Mouse (Mus musculus) skeletal muscle tissue, adult 2 months (tissue): Measurements from ENCODE around the gene Mief2.

Experiments used
- DNase-seq: peaks from one replicate; pipeline ENCODE4 v3.0.0-alpha.2; 2012; ENCODE audit warnings: low read depth, low spot score

The Mief2 gene

DNA sequence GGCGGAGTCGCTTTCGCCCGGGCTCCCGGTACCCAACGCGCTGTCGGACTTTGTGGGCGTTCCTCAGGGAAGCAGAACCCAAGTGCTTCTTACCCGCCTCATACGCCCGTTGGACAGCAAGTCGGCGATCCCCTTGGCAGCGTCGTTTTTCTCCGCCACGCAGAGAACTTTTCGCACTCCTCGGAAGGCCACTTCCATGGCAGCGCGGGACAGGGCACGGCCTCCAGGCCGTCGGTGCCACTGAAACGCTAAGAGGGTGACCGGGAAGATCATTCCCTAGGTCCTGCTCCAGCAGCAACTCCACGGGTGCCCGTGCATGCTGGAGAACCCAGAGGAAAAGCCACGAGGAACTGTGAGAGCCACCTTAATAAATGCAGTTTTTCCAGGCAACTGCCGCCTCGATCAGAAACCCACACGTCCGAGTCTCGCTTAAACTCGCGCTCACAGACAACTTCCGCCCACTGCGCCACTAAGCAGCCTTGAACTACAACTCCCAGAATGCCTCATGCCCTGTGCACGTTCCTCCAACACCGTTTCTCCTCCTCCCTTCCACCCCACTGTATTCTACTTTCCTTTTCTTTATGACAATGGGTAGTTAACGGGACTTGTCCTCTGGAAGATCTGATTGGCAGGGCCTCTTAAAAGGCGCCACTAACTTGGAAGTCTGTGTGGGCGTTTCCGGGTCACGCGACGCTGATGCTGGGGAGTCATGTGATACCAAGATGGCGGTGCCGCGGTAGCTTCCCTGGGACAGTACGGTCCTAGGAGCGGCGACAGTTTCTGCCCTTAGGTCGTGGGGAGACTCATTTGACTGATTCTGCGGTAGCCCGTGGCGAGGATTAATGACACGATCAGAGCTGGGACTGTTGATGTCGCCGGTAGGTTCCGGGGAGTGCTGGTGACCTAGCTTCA, 48.9 kb downstream of the Mief2 start, which contains the start of the genes Top3a and Smcr8:
Gene Top3a, minus strand, starts transcription at position 537 of the 912 bp plus-strand sequence.
Gene Smcr8, plus strand, starts transcription at position 696 of the 912 bp plus-strand sequence.
- DNase-seq: peak; percentile 86

DNA sequence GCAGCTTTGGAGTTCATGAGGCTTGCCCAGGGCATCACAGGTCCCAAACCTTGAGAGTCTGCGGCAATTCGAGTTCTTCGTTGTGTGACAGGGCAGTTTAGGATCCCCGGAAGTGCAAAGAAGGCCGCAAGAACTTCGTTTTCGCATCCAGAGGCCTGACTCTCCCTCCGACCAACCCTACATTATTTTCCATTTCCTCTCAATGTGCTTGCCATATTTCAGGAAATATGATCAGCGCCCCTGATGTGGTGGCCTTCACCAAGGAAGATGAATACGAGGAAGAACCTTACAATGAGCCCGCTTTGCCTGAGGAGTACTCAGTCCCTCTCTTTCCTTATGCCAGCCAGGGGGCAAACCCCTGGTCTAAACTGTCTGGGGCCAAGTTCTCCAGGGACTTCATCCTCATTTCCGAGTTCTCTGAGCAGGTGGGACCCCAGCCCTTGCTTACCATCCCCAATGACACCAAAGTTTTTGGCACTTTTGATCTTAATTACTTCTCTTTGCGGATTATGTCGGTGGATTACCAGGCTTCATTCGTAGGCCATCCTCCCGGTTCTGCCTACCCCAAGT, 49.7 kb downstream of the Mief2 start:
- no peak for DNase-seq

DNA sequence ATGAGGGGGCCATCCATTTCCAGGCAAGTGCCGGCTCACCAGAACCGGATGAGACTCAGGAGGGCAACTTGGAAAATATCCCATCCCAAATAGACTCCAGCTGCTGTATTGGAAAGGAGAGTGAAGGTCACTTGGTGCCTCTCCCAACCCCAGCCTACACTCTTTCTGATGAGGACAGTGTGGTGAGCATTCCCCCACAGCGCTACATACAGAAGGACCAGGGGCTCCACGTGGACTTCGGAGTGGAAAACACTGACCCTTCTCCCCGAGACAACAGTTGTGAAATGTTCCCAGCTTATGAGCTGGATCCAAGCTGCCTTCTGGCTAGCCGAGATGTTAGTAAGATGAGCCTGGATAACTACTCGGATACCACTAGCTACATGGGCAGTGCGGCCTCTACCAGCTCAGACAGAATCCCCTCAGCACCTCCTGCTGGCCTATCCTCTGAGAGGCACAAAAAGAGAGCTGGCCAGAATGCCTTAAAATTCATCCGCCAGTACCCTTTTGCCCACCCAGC, 51.5 kb downstream of the Mief2 start:
- peak; percentile 57 for DNase-seq
